Mouse (Mus musculus) 416B (cell line): ENCODE measurements around the gene Tada3.

Experiments
- DNase-seq: peaks from one replicate; pipeline ENCODE4 v3.0.0; 2011; ENCODE audit warnings: low read depth

Tada3 gene

GRCm38 (mm10) chr6:113377496-113378385 is at the start of gene Tada3, which contains the start of gene Arpc4:
TSS of gene Tada3 (minus strand) at chr6:113377883.
TSS of gene Arpc4 (plus strand) at chr6:113378115.
- peak; percentile 98 for DNase-seq

- DNase-seq = peak; percentile 75
Observed at GRCm38 (mm10) chr6:113427397-113427796, 49.7 kb upstream of the Tada3 start.

DNA sequence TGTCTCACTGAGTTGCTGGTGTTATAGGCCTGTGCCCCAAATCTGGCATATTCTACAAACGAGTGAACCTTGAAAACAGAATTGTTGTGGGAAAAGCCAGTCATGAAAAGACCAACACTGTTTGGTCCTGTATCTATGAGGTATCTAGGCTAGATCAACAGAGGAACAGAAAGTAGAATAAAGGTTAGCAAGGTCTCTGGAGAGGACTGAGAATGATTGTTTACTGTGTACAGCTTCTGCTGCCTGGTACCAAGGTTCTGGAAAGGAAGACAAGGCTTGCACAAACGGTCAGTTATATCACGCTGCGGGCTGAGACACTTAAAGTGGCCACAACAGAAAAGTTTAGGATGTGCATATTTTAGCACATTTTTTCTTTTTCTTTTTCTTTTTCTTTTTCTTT is 49.0 kb upstream of the Tada3 start:
- no peak for DNase-seq

DNA sequence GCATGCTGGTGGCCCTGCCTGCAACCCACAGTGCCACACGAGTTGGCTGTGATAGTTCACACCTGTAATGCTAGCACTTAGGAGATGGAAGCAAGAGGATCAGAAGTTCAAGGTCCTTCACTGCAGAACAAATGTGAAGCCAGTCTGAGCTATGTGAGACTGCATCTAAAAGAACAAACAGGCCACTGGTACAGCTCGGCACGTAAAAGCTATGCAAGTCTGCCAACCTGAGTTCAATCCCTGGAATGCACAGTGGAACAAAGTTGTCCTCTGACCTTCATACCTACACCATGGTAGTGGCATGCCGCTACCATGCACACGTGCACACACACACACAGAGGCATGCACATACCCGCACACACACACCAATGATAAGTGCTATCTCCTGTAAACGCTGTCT is 46.5 kb upstream of the Tada3 start:
- no peak for DNase-seq

- peak; percentile 70 for DNase-seq
Observed at GRCm38 (mm10) chr6:113423000-113423399, 45.3 kb upstream of the Tada3 start.

GRCm38 (mm10) chr6:113419199-113419587 is 41.5 kb upstream of the Tada3 start, which contains the start of gene Rpusd3:
TSS of gene Rpusd3 (minus strand) at chr6:113419340.
- peak; percentile 98 for DNase-seq

DNA sequence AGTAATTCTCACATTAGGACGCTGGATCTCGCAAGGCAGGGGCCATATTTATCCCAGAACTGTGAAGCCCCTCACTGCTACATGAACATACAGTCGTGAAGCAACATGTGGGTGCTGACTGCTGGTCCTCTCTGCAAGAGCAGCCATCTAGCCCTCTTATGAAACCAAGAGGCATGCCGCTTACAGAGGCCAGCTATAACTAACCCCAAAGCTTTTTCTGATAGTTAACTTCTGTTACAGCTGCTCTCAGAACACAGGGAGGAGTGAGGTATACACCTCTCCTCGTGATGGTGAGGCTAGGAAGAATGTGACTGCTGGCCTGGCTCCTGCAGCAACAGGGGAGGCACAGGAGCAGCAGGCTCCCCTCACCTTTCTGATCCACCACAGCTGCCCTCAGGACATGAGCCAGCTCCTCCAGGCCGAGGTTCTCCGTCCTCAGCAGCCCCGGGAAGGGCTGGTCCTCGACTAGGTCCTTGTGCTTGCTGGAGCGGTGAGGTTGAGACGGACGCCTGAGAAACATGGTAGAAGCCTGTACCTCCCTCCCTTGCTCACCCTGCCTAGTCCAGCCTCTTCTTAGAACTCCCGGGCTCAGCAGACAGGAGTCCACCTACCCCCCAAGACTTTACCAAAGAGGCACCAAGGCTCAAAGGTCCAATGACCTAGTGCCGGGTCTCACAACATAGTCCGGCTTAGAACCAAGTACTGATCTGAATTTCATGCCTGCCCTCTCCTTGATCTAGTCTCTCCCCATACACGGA is 40.9 kb upstream of the Tada3 start:
- peak; percentile 29 for DNase-seq

DNA sequence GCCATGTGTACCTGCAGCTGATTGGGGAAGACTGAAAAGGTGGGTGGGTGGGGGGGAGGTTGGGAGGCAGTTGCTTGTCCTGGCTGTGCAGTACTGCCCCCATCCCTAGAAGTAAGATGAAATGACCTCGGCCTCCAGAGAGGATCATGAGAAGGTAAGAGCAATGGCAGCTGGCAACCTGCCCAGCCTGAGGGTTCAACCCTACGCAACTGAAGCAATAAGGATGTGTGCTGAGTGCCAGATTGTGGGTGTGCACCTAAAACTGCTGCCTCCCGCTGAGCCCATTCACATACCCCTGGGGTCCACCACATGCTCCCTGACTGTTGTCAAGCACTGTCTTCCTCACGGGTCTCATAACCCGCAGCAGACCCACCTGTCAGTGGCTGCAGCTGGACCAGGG is 38.7 kb upstream of the Tada3 start:
- DNase-seq = peak; percentile 52

DNA sequence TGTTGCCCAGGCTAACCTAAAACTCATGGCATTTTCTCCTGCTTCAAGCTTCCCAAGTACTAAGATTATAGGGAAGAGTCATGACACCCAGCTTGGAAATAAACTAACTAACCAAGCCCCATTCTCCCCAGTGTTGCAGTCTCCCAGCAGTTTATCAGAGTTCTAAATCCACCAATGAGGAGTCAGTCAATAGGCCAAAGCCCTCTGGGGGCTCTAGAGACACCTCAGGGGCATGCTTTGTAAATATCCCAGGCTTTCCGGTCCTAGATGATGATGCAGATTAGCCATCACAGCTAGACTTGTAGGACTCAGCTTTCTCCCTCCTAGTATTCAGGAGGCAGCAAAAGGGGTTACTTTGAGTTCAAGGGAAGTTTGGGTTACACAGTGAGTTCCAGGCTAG is 32.3 kb upstream of the Tada3 start:
- no peak for DNase-seq

DNA sequence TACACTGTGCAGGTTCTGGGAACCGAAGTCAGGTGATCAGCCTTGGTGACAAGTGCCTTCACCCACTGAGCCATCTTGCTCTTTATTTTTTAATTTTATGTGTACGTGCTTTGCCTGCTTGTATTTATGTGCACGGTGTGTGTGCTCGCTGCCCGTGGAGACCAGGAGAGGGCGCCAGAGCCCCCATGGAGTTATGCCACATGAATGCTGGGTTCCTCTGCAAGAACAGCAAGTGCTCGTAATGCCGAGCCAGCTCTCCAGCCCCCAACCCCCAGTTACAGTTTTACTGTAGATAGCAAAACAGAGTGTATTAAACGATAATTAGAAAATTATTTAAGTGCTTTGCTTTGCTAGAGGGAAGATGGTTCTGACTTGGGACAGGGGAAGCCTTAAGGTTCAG is 29.0 kb upstream of the Tada3 start:
- DNase-seq = peak; percentile 37

DNA sequence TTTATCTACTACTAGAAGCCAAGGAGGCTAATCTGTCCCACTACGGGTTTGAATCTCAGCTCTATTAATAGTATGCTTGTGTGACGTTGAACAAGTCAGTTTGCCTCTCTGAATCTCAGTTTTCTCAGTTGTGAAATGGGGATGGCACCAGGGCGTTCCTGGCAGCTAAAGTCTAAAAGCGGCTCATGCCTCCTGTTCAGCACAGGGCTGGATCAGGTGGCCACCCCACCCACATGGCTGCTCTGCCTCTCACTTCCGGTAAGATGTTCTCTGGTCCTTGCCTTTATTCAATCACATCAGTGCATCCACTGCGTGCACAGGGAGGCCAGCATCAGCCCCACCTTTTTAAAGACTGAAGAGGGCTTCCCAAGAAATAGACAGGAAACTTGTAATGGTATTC is 27.8 kb upstream of the Tada3 start:
- DNase-seq = no peak

GRCm38 (mm10) chr6:113404649-113405448 is 27.2 kb upstream of the Tada3 start:
- no peak for DNase-seq

- DNase-seq = no peak
Observed at GRCm38 (mm10) chr6:113402094-113402493, 24.4 kb upstream of the Tada3 start.

DNA sequence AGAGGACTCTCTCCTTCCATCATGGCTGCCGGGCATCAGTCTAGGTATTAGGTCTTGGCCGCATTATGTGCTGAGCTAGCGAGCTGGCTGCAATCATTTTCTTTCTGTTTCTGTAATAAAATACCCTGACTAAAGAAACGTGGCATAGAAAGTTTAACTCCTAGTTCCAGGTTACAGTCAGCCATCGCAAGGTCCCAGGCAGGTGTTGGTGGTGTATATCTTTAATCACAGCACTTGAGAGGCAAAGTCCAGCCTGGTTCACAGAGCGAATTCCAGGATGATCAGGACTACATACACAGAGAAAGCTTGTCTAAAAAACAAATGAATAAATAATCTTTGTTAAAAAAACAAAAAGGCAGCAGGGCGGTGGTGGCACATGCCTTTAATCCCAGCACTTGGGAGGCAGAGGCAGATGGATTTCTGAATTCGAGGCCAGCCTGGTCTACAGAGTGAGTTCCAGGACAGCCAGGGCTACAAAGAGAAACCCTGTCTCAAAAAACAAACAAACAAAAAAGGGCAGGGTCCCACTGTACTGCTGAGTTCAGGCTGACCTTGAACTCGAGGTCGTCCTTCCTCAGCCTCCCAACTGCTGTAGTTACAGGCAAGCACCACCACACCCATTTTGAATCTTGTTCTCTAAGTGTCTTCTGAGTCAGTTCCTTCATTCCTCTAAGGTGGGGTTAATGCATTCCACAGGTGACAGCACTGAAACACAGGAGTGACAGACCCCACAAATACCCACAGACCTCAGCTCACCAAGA is 18.8 kb upstream of the Tada3 start:
- no peak for DNase-seq

GRCm38 (mm10) chr6:113395501-113395900 is 17.8 kb upstream of the Tada3 start:
- no peak for DNase-seq

DNA sequence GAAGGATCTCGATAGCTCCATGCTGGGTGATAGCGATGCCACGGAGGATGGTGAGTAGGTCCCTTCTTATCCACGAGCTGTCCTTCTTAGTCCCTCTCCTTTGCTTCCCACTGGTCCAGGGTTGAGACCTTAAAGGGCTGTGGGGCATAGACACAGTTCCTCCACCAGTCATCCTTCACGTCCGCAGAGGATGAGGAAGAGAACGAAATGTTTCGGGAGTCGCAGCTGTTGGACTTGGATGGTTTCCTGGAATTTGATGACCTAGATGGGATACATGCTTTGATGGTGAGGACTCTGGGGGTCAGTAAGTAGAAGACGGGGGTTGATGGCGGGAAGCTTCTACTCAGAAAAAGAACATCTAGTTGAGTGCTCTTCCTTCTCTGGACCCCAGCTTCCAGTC is 17.1 kb upstream of the Tada3 start:
- DNase-seq = no peak

- no peak for DNase-seq
Observed at GRCm38 (mm10) chr6:113393951-113394350, 16.3 kb upstream of the Tada3 start.

- no peak for DNase-seq
Observed at GRCm38 (mm10) chr6:113392387-113393071, 14.8 kb upstream of the Tada3 start.

DNA sequence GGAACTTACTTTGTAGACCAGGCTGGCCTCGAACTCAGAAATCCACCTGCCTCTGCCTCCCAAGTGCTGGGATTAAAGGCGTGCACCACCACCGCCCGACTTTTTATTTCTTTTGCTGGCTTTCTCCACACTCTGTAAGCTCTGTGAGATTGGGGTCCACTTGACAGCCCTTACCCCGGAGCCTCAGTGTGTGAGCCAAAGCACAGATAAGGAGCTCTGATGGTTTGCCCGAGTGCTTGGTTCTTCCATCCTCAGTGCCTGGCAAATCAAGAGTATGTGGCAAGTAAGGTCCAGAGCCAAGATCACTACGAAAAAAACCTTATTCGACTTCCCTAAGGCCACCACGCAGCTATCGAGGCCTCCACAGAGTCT is 14.3 kb upstream of the Tada3 start:
- no peak for DNase-seq

DNA sequence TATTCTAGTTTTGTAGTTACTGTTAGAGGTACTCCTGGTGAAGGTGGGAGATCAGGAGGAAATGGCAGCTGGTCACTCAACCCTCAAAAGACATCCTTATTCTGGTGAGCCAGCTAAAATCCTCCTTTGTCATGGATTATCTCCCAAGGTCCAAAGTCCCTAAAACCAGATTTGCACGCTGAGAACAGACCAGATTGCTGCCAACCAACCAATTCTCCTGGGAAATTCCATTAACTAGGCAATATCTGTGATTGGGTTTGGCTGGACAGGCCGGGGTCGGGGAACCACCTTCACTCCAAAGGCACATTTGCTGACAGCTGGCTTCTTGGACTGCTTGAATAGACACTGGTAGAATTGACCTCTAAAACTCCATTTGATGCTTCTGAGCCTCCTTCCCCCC is 13.0 kb upstream of the Tada3 start:
- no peak for DNase-seq

GRCm38 (mm10) chr6:113388960-113389359 is 11.3 kb upstream of the Tada3 start, which contains the start of gene Ttll3:
TSS of gene Ttll3 (plus strand) at chr6:113389260.
- no peak for DNase-seq
